Mouse (Mus musculus) ES-E14 (cell line): Measurements from ENCODE around the gene Ppp3ca. TPM values are rescaled to one million over a fixed set of nuclear protein-coding genes. Genes with fewer than 3 reads are reported as not detected.

Source experiments
- DNase-seq: peaks from one replicate; pipeline ENCODE4 v3.0.0-alpha.2; 2013; ENCODE audit warnings: low read depth, low spot score
- H3K27ac ChIP-seq: 2 replicates; pipeline ENCODE4 v1.5.1; 2012; ENCODE audit warnings: low read depth, mild to moderate bottlenecking, low read length, moderate library complexity, mixed read lengths; ENCODE audit not compliant: poor library complexity, insufficient read depth, severe bottlenecking
- H3K36me3 ChIP-seq: 2 replicates; pipeline ENCODE4 v1.6.1; 2012; ENCODE audit warnings: mild to moderate bottlenecking, low read length, moderate library complexity, mixed read lengths; ENCODE audit not compliant: control insufficient read depth, poor library complexity, insufficient read depth, severe bottlenecking
- H3K4me1 ChIP-seq, 2 experiments: fragments of 150-350 bp in 1 of 2; sonication (generic) in 1 of 2; 2 replicates each; pipeline ENCODE4 v1.6.1; 2012; ENCODE audit warnings: low read length in 2 of 2, mild to moderate bottlenecking in 1 of 2, mixed read lengths in 1 of 2; ENCODE audit not compliant: control insufficient read depth in 2 of 2, insufficient read depth in 2 of 2, poor library complexity in 1 of 2
- H3K4me3 ChIP-seq, 2 experiments: fragments of 150-350 bp in 1 of 2; sonication (generic) in 1 of 2; 2 replicates each; pipeline ENCODE4 v1.5.1; 2012; ENCODE audit warnings: low read length in 2 of 2, low read depth in 1 of 2, mild to moderate bottlenecking in 1 of 2, mixed read lengths in 1 of 2; ENCODE audit not compliant: insufficient read depth in 1 of 2, poor library complexity in 1 of 2, severe bottlenecking in 1 of 2
- H3K9ac ChIP-seq: 2 replicates; pipeline ENCODE4 v1.6.1; 2012; ENCODE audit warnings: low read depth, mild to moderate bottlenecking, low read length, mixed read lengths; ENCODE audit not compliant: poor library complexity, insufficient read depth, severe bottlenecking
- H3K9me3 ChIP-seq: fragments of 150-350 bp; sonication (generic); 2 replicates; pipeline ENCODE4 v1.6.1; 2012; ENCODE audit warnings: low read depth, mild to moderate bottlenecking, low read length; ENCODE audit not compliant: control insufficient read depth, insufficient read depth
- CHD2 ChIP-seq: IDR thresholded peaks from 2 replicates; pipeline ENCODE4 v1.6.1; 2014; ENCODE audit warnings: mild to moderate bottlenecking, low read depth, low read length, inconsistent platforms
- HCFC1 ChIP-seq: IDR thresholded peaks from 2 replicates; pipeline ENCODE4 v1.6.1; 2012; ENCODE audit warnings: low read length, inconsistent platforms, borderline replicate concordance; ENCODE audit not compliant: insufficient read depth
- MAFK ChIP-seq: IDR thresholded peaks from 2 replicates; pipeline ENCODE4 v1.6.1; 2014; ENCODE audit warnings: mild to moderate bottlenecking, low read depth, low read length, inconsistent platforms; ENCODE audit not compliant: insufficient read depth
- ZC3H11A ChIP-seq: IDR thresholded peaks from 2 replicates; pipeline ENCODE4 v1.6.1; 2012; ENCODE audit warnings: low read depth, mild to moderate bottlenecking, inconsistent platforms, low read length, borderline replicate concordance
- ZNF384 ChIP-seq: IDR thresholded peaks from 2 replicates; pipeline ENCODE4 v1.6.1; 2012; ENCODE audit warnings: low read depth, low read length, inconsistent platforms
- in situ Hi-C, 2 experiments: fragments of 600-800 bp; cut with MboI; formaldehyde crosslinking; loops; one replicate each; pipeline ENCODE4 v1.15.1; 2025; ENCODE audit warnings: low sequenced_read_pairs in 2 of 2, inconsistent platforms in 1 of 2; ENCODE audit not compliant: unreplicated experiment in 2 of 2
- total RNA-seq: library from RNA; depleted of rRNA; stranded (reverse); fragments of 300-350 nt; gene quantifications from 2 replicates; pipeline ENCODE4 v1.2.3, GENCODE M21; 2012

The Ppp3ca gene
- total RNA-seq, 1 experiment: 25.6 TPM

DNA sequence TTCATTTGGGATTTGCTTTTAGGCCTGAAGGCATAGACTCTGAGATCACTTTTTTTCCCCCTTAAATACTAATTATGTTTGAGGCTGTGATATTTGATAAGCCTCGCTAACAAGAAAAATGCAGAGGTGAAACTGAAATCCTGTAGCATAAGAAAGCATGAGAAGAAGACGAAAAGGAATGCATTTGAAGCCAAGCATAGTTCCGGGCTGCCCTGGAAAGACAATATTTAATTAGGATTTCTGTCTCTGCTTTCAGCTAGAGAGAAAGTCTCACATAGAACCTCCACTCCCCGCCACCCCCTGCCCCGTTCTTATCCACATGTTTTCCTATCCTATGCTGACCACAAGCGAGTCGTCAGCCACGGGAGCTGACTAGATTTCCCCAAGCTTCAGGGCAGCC, 241.4 kb downstream of the Ppp3ca start:
- Histone ChIP-seq H3K27ac (no peak overlapping the region), H3K4me1 (no peaks in the 10 kb centered on the region), H3K36me3 (no peaks in the 10 kb centered on the region), H3K9me3 (no peaks in the 10 kb centered on the region), H3K9ac (no peak overlapping the region), H3K4me3 (no peak overlapping the region)
- TF ChIP-seq CHD2: no peak
- TF ChIP-seq HCFC1: no peak
- TF ChIP-seq ZC3H11A: no peak
- TF ChIP-seq ZNF384: no peak
- TF ChIP-seq MAFK: no peak
- in situ Hi-C loops: no loop called here
- no peak for DNase-seq

DNA sequence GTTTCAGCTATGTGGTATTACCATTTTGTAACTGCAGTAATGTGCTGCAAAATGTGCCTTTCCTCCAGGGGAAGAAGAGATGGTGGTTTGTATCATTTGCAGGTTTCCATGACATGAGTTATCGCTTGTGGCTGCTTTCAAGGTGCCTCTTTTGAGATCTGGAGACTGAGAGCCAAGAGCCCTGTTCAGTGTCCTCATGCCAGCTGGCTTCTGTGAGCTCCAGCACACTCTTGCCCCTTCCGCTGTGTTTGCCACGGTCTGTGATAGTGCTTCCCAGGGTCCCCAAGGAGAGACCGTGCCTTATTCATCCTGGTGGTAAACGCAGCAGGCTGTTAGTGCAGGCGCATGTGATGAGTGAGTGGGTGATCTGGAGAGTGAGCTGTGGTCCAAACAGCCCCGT, 247.2 kb downstream of the Ppp3ca start:
- DNase-seq: no peak
- H3K4me1 ChIP-seq: no peaks in the 10 kb centered on the region
- H3K9me3 ChIP-seq: no peaks in the 10 kb centered on the region
- TF ChIP-seq MAFK (no peak), CHD2 (no peak), HCFC1 (no peak), ZC3H11A (no peak), ZNF384 (no peak)
- in situ Hi-C loops: no loop called here
- H3K9ac ChIP-seq: no peak overlapping the region
- H3K36me3 ChIP-seq: no peaks in the 10 kb centered on the region
- H3K4me3 ChIP-seq: no peak overlapping the region
- H3K27ac ChIP-seq: no peak overlapping the region

DNA sequence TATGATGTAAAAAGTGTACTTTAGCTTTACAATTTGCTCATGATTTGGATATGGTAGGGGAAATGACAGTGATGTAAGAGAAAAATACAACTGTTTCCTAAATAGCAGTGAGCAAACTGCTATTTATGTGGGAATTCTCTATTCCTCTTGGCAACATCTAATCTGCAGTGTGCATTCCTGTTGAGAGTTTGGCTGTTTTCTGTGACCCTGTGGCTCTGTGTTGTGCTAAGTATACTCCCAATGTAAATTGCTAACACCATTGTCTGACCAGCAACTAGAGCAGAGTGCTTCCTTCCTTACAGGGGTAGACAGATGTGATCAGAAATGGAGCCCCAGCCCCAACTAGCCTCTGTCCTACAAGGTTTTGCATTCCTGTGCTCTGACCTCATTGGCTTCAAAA, 263.1 kb downstream of the Ppp3ca start:
- H3K9me3 ChIP-seq: no peaks in the 10 kb centered on the region
- no peak overlapping the region for H3K9ac ChIP-seq
- TF ChIP-seq MAFK (no peak), ZC3H11A (no peak)
- no peaks in the 10 kb centered on the region for H3K36me3 ChIP-seq
- H3K4me3 ChIP-seq: no peak overlapping the region
- H3K4me1 ChIP-seq: no peaks in the 10 kb centered on the region
- H3K27ac ChIP-seq: no peak overlapping the region
- in situ Hi-C loops: no loop called here
- DNase-seq: no peak

DNA sequence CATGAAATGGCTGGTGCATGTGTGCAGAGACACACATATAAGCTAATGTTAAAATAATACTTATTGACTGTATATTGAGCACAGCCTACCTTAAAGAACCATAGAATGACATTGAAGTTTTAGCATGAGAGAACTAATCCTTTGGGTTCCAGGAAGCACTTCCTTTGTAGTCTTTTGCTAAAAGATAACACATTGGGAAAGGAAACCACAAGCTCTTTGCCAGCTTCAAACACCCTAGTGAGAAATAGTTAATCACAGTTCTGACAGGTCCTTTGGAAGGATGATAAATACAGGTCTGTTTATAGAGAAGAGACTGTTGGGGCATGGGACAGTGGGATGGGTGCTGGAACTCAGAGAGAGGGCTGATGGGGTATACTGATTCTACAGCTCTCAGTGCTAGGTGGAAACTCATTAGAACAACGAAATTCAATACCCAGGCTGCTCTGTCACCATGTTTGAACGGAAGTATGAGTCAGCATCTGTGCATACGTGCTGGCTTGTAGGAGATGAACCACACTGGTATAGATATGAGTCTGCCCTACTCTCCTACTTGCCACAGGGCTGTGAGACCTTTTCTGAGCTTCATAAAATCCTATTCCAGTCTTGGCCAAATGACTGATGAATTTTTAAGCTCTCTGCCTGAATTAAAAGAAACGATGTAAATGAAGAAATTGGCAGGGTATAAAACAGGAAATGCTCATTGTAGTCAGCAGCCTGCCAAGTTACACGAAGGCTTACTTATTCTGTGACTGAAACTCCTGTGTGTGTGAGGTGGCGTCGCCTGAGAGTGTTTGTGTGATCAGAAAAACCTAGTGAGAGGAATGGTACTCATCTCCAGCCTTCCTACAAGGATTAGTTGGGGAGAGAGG, 271.0 kb downstream of the Ppp3ca start:
- Histone ChIP-seq H3K4me3 (no peak overlapping the region), H3K4me1 (no peaks in the 10 kb centered on the region), H3K27ac (no peak overlapping the region), H3K9ac (no peak overlapping the region), H3K36me3 (no peaks in the 10 kb centered on the region), H3K9me3 (no peaks in the 10 kb centered on the region)
- TF ChIP-seq ZNF384: no peak
- no peak for TF ChIP-seq CHD2
- TF ChIP-seq MAFK: no peak
- TF ChIP-seq ZC3H11A: no peak
- TF ChIP-seq HCFC1: no peak
- in situ Hi-C loops: no loop called here
- no peak for DNase-seq

DNA sequence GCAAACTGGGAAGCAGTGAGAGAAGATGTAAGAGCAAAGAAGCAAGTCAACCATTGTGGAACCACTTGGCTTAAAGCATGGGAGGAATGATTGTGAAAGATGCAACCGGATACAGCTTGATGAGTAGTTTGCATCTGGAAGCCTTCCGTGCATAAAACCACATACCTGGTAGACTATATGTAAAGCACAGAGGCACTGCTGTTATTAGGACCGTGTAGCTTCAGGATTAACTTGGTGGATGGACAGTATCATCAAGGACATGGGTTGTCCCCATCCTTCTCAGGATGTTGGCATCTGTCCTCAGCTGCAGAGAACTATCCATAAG, 271.6 kb downstream of the Ppp3ca start:
- Histone ChIP-seq H3K4me3 (no peak overlapping the region), H3K27ac (no peak overlapping the region), H3K9ac (no peak overlapping the region), H3K36me3 (no peaks in the 10 kb centered on the region), H3K9me3 (no peaks in the 10 kb centered on the region), H3K4me1 (no peaks in the 10 kb centered on the region)
- in situ Hi-C loops: no loop called here
- no peak for DNase-seq
- TF ChIP-seq MAFK: no peak
- no peak for TF ChIP-seq ZNF384
- TF ChIP-seq HCFC1: no peak
- no peak for TF ChIP-seq CHD2
- no peak for TF ChIP-seq ZC3H11A
